Mouse (Mus musculus) left cerebral cortex, adult 8-10 months (tissue): Measurements from ENCODE around the gene Lad1. TPM values are rescaled to one million over a fixed set of nuclear protein-coding genes. Genes with fewer than 3 reads are reported as not detected.

Experiments
- DNase-seq, 2 experiments: peaks; one replicate each; pipeline ENCODE4 v3.0.0; 2022; ENCODE audit warnings: low spot score in 2 of 2
- total RNA-seq, 4 experiments: library from RNA; stranded (reverse); gene quantifications; 2 replicates each; pipeline ENCODE4 v1.2.4; 2022

Gene Lad1
- 1 to 10 TPM in 2 of 4 experiments, under 1 TPM in 2; 0.68 to 1.2 (median 1.1) TPM for total RNA-seq

GRCm38 (mm10) chr1:135818481-135819086 is at the start of gene Lad1:
Gene Lad1 (plus strand): TSS chr1:135818598.
- DNase-seq, result no peak

- no peak for DNase-seq
Measured at GRCm38 (mm10) chr1:135770237-135770636, 48.2 kb upstream of the Lad1 start.

GRCm38 (mm10) chr1:135770896-135771572 is 47.4 kb upstream of the Lad1 start:
- no peak for DNase-seq

- no peak for DNase-seq
Measured at GRCm38 (mm10) chr1:135771573-135771970, 46.8 kb upstream of the Lad1 start.

GRCm38 (mm10) chr1:135776596-135776995 is 41.8 kb upstream of the Lad1 start:
- no peak for DNase-seq

GRCm38 (mm10) chr1:135777046-135777445 is 41.4 kb upstream of the Lad1 start:
- no peak for DNase-seq

- no peak for DNase-seq
Measured at GRCm38 (mm10) chr1:135778780-135779535, 39.4 kb upstream of the Lad1 start, which contains the start of gene Tnni1. Gene Tnni1 (plus strand): TSS chr1:135779434.

GRCm38 (mm10) chr1:135780649-135781048 is 37.7 kb upstream of the Lad1 start:
- no peak for DNase-seq

- peak; percentile 64 for DNase-seq
Measured at GRCm38 (mm10) chr1:135781220-135781619, 37.2 kb upstream of the Lad1 start.

- no peak for DNase-seq
Measured at GRCm38 (mm10) chr1:135782816-135783215, 35.6 kb upstream of the Lad1 start.

GRCm38 (mm10) chr1:135787799-135788198 is 30.6 kb upstream of the Lad1 start:
- no peak for DNase-seq

GRCm38 (mm10) chr1:135788708-135789107 is 29.7 kb upstream of the Lad1 start:
- no peak for DNase-seq

GRCm38 (mm10) chr1:135789815-135790214 is 28.6 kb upstream of the Lad1 start:
- DNase-seq, result no peak

- DNase-seq, result no peak
Measured at GRCm38 (mm10) chr1:135792143-135792939, 26.1 kb upstream of the Lad1 start.

GRCm38 (mm10) chr1:135793370-135794215 is 24.8 kb upstream of the Lad1 start:
- peak; percentile 40 to 86 for DNase-seq

- DNase-seq, result no peak
Measured at GRCm38 (mm10) chr1:135794216-135795134, 23.9 kb upstream of the Lad1 start.

GRCm38 (mm10) chr1:135798492-135798891 is 19.9 kb upstream of the Lad1 start:
- no peak for DNase-seq

- DNase-seq, result no peak
Measured at GRCm38 (mm10) chr1:135799109-135799627, 19.2 kb upstream of the Lad1 start.
